Mouse (Mus musculus) layer of hippocampus, postnatal 10 days (tissue): ENCODE measurements around the gene Mbd3. TPM values are rescaled to one million over a fixed set of nuclear protein-coding genes. Genes with fewer than 3 reads are reported as not detected.
A peak's percentile ranks its signal among the peaks of the same experiment; 100 is the strongest.

Source experiments
- DNase-seq, 2 experiments: peaks; one replicate each; pipeline ENCODE4 v3.0.0; 2021; ENCODE audit warnings: low spot score in 2 of 2
- microRNA-seq, 2 experiments: library from miRNA; unstranded; fragments of <30 nt; microRNA quantifications; one replicate each; pipeline ENCODE4 v1.2.0; 2021
- total RNA-seq, 2 experiments: library from RNA; stranded (reverse); gene quantifications; 2 replicates each; pipeline ENCODE4 v1.2.3; 2021

Mbd3 gene
- total RNA-seq, 2 experiments from 2014 or later = 119 to 129 TPM

GRCm38 (mm10) chr10:80343425-80343895 is 55.9 kb downstream of the Mbd3 start:
- no peak for DNase-seq

- peak in 1 of 2 experiments; percentile 52 for DNase-seq
Observed at GRCm38 (mm10) chr10:80342749-80343424, 56.5 kb downstream of the Mbd3 start.

Small RNAs within 50 kb of the gene (microRNA-seq; reads per million reads assigned to microRNA genes)
- 0 reads per million in 2 experiments for gene Gm22721

Other genes with a start within 250 kb of the Mbd3 start
- gene Cirbp, start 233.6 kb downstream of the Mbd3 start, total RNA-seq = 100 to 1,000 TPM; 154 to 175 TPM
- gene 1600002K03Rik, start 226.6 kb downstream of the Mbd3 start, total RNA-seq = 1 to 10 TPM; 4.3 to 6.7 TPM
- 10 to 100 TPM; 16.8 to 19.8 TPM for gene Efna2, start 220.1 kb downstream of the Mbd3 start, total RNA-seq
- gene Mum1, start 173.1 kb downstream of the Mbd3 start, total RNA-seq = 10 to 100 TPM; 40.3 to 46.6 TPM
- gene Ndufs7, start 150.4 kb downstream of the Mbd3 start, total RNA-seq = 100 to 1,000 TPM; 143 to 152 TPM
- 10 to 100 TPM; 27.8 to 31.5 TPM for gene Gamt, start 138.5 kb downstream of the Mbd3 start, total RNA-seq
- 10 to 100 TPM; 94.6 to 96.3 TPM for gene Dazap1, start 138.1 kb downstream of the Mbd3 start, total RNA-seq
- gene Rps15, start 107.1 kb downstream of the Mbd3 start, total RNA-seq = 100 to 1,000 TPM; 733 to 857 TPM
- gene Apc2, start 103.6 kb downstream of the Mbd3 start, total RNA-seq = 100 to 1,000 TPM; 179 to 181 TPM
- 10 to 100 TPM; 19.7 to 22.2 TPM for gene 2310011J03Rik, start 79.0 kb downstream of the Mbd3 start, total RNA-seq
- gene Pcsk4, start 70.1 kb downstream of the Mbd3 start, total RNA-seq = 1 to 10 TPM; 7.1 to 8.0 TPM
- gene Reep6, start 69.6 kb downstream of the Mbd3 start, total RNA-seq = 10 to 100 TPM; 10.3 to 11.6 TPM
- 1 to 10 TPM in 1 of 2 experiments, under 1 TPM in 1; 0.75 to 1.2 TPM for gene Adamtsl5, start 51.1 kb downstream of the Mbd3 start, total RNA-seq
- gene Plk5, start 43.1 kb downstream of the Mbd3 start, total RNA-seq = 1 to 10 TPM; 1.7 to 3.8 TPM
- 10 to 100 TPM; 33.6 to 36.6 TPM for gene Mex3d, start 11.9 kb downstream of the Mbd3 start, total RNA-seq
- 100 to 1,000 TPM; 503 to 527 TPM for gene Uqcr11, start 7.3 kb upstream of the Mbd3 start, total RNA-seq
- 10 to 100 TPM; 36.1 to 42.9 TPM for gene Tcf3, start 34.1 kb upstream of the Mbd3 start, total RNA-seq
- gene Onecut3, start 95.3 kb upstream of the Mbd3 start, total RNA-seq = under 1 TPM; 0.07 TPM
- gene Atp8b3, start 139.6 kb upstream of the Mbd3 start, total RNA-seq = under 1 TPM; 0.21 to 0.38 TPM
- gene Rexo1, start 162.0 kb upstream of the Mbd3 start, total RNA-seq = 10 to 100 TPM; 49.5 to 53.9 TPM
- gene Klf16, start 177.8 kb upstream of the Mbd3 start, total RNA-seq = 10 to 100 TPM; 41.8 to 43.6 TPM
- 100 to 1,000 TPM; 179 to 191 TPM for gene Abhd17a, start 190.8 kb upstream of the Mbd3 start, total RNA-seq
- 10 to 100 TPM; 34.9 to 42.9 TPM for gene Scamp4, start 203.3 kb upstream of the Mbd3 start, total RNA-seq
- gene Adat3, start 203.3 kb upstream of the Mbd3 start, total RNA-seq = 1 to 10 TPM; 2.1 to 4.5 TPM
- 1 to 10 TPM; 2.6 to 3.0 TPM for gene Gm49322, start 206.5 kb upstream of the Mbd3 start, total RNA-seq
- gene Csnk1g2, start 223.3 kb upstream of the Mbd3 start, total RNA-seq = 100 to 1,000 TPM; 146 to 157 TPM